Mouse (Mus musculus) liver, embryonic 16.5 days (tissue): ENCODE results near the gene Ifi213. TPM values are rescaled to one million over a fixed set of nuclear protein-coding genes. Genes with fewer than 3 reads are reported as not detected.
"Not testable (repeated sequence)": the region's sequence is repeated elsewhere in the genome, so short reads cannot be mapped to it uniquely, and the experiment has no call there.

ENCODE experiments used
- ATAC-seq: fragments of 200-750 bp; cut with Nextera tagmentation; 2 replicates; pipeline ENCODE4 v1.8.0; 2017; ENCODE audit warnings: low read depth, mild to moderate bottlenecking, moderate number of reproducible peaks, moderate library complexity
- H3K27ac ChIP-seq: fragments of 300-500 bp; sonication (generic); 2 replicates; pipeline ENCODE4 v1.5.1; 2014; ENCODE audit warnings: mild to moderate bottlenecking, low read length
- H3K27me3 ChIP-seq: fragments of 300-500 bp; sonication (generic); 2 replicates; pipeline ENCODE4 v1.6.1; 2014; ENCODE audit warnings: low read depth, low read length, mixed read lengths; ENCODE audit not compliant: control insufficient read depth, insufficient read depth
- H3K36me3 ChIP-seq: fragments of 300-500 bp; sonication (generic); 2 replicates; pipeline ENCODE4 v1.6.1; 2014; ENCODE audit warnings: mild to moderate bottlenecking; ENCODE audit not compliant: control insufficient read depth, insufficient read depth
- H3K4me1 ChIP-seq: fragments of 300-500 bp; sonication (generic); 2 replicates; pipeline ENCODE4 v1.6.1; 2014; ENCODE audit warnings: low read depth, low read length, mixed read lengths; ENCODE audit not compliant: control insufficient read depth
- H3K4me2 ChIP-seq: fragments of 300-500 bp; sonication (generic); 2 replicates; pipeline ENCODE4 v1.6.1; 2014; ENCODE audit warnings: low read depth, low read length, mixed read lengths
- H3K4me3 ChIP-seq: fragments of 300-500 bp; sonication (generic); 2 replicates; pipeline ENCODE4 v1.5.1; 2014; ENCODE audit warnings: low read depth, mild to moderate bottlenecking, low read length
- H3K9ac ChIP-seq: fragments of 300-500 bp; sonication (generic); 2 replicates; pipeline ENCODE4 v1.6.1; 2014; ENCODE audit warnings: low read depth, low read length
- H3K9me3 ChIP-seq: fragments of 300-500 bp; sonication (generic); replicated peaks from 2 replicates; pipeline ENCODE4 v1.6.1; 2016; ENCODE audit warnings: low read length; ENCODE audit not compliant: control insufficient read depth
- WGBS: fragments of 180-500 bp; shearing (Covaris S2); extraction: QIAGEN DNeasy Blood & Tissue Kit; methylation state at CpG from one replicate; pipeline ENCODE4 v1.1.7; 2014; ENCODE audit not compliant: insufficient replicate concordance; 5-methylcytosine and 5-hydroxymethylcytosine counted together
- microRNA-seq: library from miRNA; unstranded; fragments of <30 nt; microRNA quantifications from one replicate; pipeline ENCODE4, GENCODE M21; 2016
- polyA plus RNA-seq: library from polyadenylated mRNA; unstranded; fragments of >200 nt; fragmentation: Nextera tagmentation; extraction: Ambion mirVana; gene quantifications from 2 replicates; pipeline ENCODE4 v1.2.1, GENCODE M21; 2015

Gene Ifi213
- polyA plus RNA-seq, 1 experiment from 2014 or later, result 0.24 TPM

DNA sequence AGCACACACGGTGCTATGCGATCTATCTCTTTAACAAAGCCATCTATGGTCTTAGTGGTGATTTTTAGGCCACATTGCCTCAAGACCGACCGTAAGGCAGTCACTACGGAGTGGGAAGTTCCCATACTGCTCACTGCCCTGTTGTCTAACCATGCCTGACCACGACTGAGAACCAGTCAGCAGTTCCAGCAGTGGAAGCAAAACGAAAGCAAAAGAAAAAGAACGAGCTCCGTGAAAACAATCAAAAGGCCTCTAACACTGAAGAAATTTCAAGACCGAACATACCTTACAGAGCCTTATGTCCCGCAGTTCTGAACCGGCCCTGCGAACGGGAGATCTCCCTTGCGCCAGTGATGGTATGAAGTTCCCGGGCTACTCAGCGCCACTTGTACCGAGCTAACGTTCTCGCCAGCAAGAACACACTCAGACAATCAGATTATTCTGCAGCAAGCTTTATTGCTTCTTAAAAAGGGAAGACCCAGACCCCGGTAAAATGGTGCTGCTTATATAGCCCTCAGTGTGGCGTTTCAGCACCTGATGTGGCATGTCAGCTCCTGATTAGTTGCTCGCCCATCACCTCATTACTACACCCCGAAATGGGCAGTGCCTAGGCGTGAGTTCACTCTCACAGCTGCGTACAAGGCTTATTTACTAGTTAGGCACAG, 19.0 kb downstream of the Ifi213 start:
- Histone ChIP-seq H3K4me3 (no peak overlapping the region), H3K27me3 (no peaks in the 10 kb centered on the region), H3K4me1 (no peaks in the 10 kb centered on the region), H3K4me2 (no peak overlapping the region), H3K9me3 (peaks cover 5% of the 10 kb centered on the region), H3K27ac (no peak overlapping the region), H3K9ac (no peak overlapping the region), H3K36me3 (no peaks in the 10 kb centered on the region)
- WGBS, result 81% methylated on average over 26 of the region's 26 CpGs
- ATAC-seq, result no peak

- Histone ChIP-seq H3K4me2 (no peak overlapping the region), H3K4me1 (no peaks in the 10 kb centered on the region), H3K4me3 (no peak overlapping the region), H3K27ac (no peak overlapping the region), H3K36me3 (no peaks in the 10 kb centered on the region), H3K9ac (no peak overlapping the region), H3K9me3 (peaks cover 5% of the 10 kb centered on the region), H3K27me3 (no peaks in the 10 kb centered on the region)
- ATAC-seq, result no peak
- 71% methylated on average over 9 of the region's 9 CpGs for WGBS
Observed at GRCm38 (mm10) chr1:173579079-173579478, 20.0 kb downstream of the Ifi213 start.

DNA sequence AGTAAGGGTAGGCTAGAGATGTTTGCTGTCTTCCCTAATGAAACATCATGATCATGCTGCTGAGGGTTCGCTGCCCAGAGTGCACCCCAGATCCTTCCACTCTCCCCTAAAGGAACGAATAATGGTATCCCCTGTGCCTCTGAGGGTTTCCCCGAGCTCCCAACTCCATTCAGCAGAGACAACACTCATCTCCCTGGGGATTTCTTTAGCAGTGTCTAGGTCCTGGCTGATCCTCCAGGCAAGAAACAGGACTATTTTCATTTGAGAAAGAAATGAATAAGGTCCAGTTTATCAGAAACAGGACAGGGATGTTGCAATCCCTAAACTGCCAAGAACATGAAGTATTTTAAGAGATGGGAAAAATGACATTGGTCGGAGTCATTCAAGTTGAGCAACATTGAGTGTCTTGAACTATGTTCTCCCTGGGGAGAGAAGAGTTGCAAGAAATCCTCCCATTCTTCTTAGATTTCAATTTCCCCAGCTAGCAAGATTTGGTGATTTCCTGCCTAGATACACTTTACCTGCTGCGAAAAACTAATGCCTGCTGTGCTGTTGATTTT, 48.5 kb downstream of the Ifi213 start:
- not testable (repeated sequence) for H3K4me1 ChIP-seq, ATAC-seq, H3K9ac ChIP-seq, H3K9me3 ChIP-seq, H3K4me2 ChIP-seq, H3K36me3 ChIP-seq, H3K27me3 ChIP-seq, H3K4me3 ChIP-seq, H3K27ac ChIP-seq
- WGBS, result 61% methylated on average over 5 of the region's 5 CpGs

DNA sequence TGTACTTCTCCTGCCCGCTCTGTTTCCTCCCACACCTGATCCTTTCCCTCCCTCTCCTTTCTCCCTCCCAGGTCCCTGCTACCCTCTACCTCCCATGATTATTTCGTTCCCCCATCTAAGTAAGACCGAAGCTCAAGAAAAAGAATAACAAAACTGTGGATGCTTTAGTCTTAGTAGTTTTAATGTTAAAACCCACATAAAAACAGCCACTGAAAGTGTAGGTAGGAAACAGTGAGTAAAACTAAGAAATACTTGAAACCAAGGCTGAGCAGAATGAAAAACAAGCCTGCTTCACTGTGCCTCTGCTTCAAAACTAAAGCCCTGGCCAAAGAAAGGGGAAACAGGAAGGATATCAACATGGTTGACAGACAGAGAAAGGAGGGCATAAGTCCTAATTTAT, 50.3 kb downstream of the Ifi213 start:
- not testable (repeated sequence) for H3K4me2 ChIP-seq, H3K27me3 ChIP-seq, ATAC-seq, H3K27ac ChIP-seq, H3K36me3 ChIP-seq, H3K4me1 ChIP-seq, H3K4me3 ChIP-seq, H3K9ac ChIP-seq, H3K9me3 ChIP-seq
- 60% methylated on average over 3 of the region's 3 CpGs for WGBS

GRCm38 (mm10) chr1:173535791-173536190, 63.3 kb downstream of the Ifi213 start, which contains the start of gene Ifi214:
Ifi214 (minus strand) TSS chr1:173535957.
- not testable (repeated sequence) for H3K9ac ChIP-seq, H3K27ac ChIP-seq, H3K4me1 ChIP-seq, H3K4me2 ChIP-seq, ATAC-seq, H3K27me3 ChIP-seq, H3K36me3 ChIP-seq, H3K4me3 ChIP-seq, H3K9me3 ChIP-seq
- 63% methylated on average over 3 of the region's 3 CpGs for WGBS

DNA sequence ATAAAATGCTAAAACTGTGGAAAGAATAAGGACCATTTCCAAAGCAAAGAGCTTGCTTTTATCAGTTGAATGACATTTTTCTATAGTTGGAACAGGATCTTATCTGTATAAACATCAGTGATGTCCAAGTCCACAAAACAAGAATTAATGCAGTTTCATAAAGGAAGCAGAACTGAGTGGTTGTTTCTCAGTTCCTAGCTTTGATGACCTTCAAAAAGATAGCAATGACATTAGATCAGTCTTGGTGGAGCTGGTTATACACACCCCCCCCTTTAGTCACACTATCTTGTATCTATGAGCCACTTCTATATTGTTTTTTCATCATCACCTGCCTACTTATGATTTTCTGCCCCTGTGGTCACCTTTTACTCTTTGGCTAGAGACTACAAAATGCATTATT, 77.6 kb downstream of the Ifi213 start:
- Histone ChIP-seq H3K4me3 (no peak overlapping the region), H3K4me1 (no peaks in the 10 kb centered on the region), H3K9ac (no peak overlapping the region), H3K27me3 (no peaks in the 10 kb centered on the region), H3K4me2 (no peak overlapping the region), H3K9me3 (no peaks in the 10 kb centered on the region), H3K36me3 (no peaks in the 10 kb centered on the region), H3K27ac (no peak overlapping the region)
- no peak for ATAC-seq

Small RNA genes lying within 50 kb of the gene (microRNA-seq; reads per million reads assigned to microRNA genes)
- gene Gm44339, result not detected
- not detected for gene Gm44481

Other genes with a start within 250 kb of the Ifi213 start
- 3.6 and 3.8 TPM in 2 replicates for gene Aim2, start 248.4 kb downstream of the Ifi213 start, polyA plus RNA-seq
- gene Cadm3, start 231.6 kb downstream of the Ifi213 start, polyA plus RNA-seq, result 1.7 and 1.8 TPM in 2 replicates
- 0.07 and 0.26 TPM in 2 replicates for gene Ifi206, start 108.2 kb downstream of the Ifi213 start, polyA plus RNA-seq
- gene Ifi214, start 63.3 kb downstream of the Ifi213 start, polyA plus RNA-seq, result 0.01 and 0.07 TPM in 2 replicates
- gene Ifi209, start 31.6 kb upstream of the Ifi213 start, polyA plus RNA-seq, result 0.78 and 1.1 TPM in 2 replicates
- gene Ifi208, start 74.4 kb upstream of the Ifi213 start, polyA plus RNA-seq, result not detected in 2 replicates
- gene Ifi207, start 142.5 kb upstream of the Ifi213 start, polyA plus RNA-seq, result 1.5 and 1.9 TPM in 2 replicates
- gene Ifi204, start 167.7 kb upstream of the Ifi213 start, polyA plus RNA-seq, result 3.9 and 4.6 TPM in 2 replicates